Mouse (Mus musculus): ENCODE measurements around the gene Tbcd.

The Tbcd gene

DNA sequence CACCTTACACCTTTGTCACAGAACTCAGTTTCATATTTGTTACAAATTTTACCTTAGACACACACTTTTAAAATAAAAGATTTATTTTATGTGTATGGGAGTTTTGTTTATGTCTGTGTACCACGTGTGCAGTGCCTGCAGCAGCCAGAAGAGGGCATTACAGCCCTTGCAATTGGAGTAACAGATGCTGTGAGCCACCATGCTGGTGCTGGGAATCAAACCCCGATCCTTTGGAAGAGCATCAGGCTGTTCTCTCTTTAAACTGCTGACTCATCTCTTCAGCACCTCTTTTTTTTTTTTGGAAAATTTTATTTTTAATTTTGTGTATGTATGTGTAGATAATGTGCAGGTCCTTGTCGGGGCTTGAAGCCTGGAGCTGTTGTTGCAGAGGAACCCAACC, 6.1 kb downstream of the Tbcd start:
- no peaks in the 10 kb centered on the region for H3K9me3 ChIP-seq (ENCODE audit: low read length)
- peaks cover 8% of the 10 kb centered on the region for H3K4me1 ChIP-seq (replicated peaks; ENCODE audit: low read depth, low read length)
- TF ChIP-seq NANOG (IDR thresholded peaks at IDR 0.05; ENCODE audit: borderline replicate concordance, low read length) = no peak
- TF ChIP-seq POU5F1 (IDR thresholded peaks at IDR 0.05; ENCODE audit: borderline replicate concordance, low read length) = no peak
- TF ChIP-seq CTCF (conservative IDR thresholded peaks at IDR 0.05; ENCODE audit: low read length) = peak; percentile 68
- no peak overlapping the region for H3K4me3 ChIP-seq (replicated peaks; ENCODE audit: low read length)
- peaks cover 65% of the 10 kb centered on the region for H3K36me3 ChIP-seq (ENCODE audit: insufficient read depth, low read length)
- no peaks in the 10 kb centered on the region for H3K27me3 ChIP-seq (ENCODE audit: insufficient read depth, low read length)

DNA sequence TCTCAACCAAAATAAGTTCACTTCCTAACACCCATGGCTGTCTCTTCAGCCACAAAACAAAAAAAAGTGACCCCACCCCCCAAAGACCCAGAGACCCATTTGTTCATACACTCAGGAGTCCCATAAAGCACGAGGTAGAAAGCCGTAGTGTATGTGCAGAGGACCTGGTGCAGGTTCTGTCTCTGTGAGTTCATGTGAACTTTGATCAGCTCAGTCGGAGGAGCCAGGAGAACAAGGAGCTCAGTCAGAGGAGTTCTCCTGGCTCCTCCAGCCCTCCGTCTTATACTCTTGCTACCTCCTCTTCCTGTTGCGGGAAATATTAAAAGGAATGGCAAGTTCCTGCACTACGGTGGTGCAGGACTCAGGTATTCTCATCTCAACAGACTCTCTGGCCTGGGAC, 15.7 kb downstream of the Tbcd start:
- TF ChIP-seq POU5F1 (IDR thresholded peaks at IDR 0.05; ENCODE audit: borderline replicate concordance, low read length) = no peak
- TF ChIP-seq CTCF (conservative IDR thresholded peaks at IDR 0.05; ENCODE audit: low read length) = no peak
- no peak for TF ChIP-seq NANOG (IDR thresholded peaks at IDR 0.05; ENCODE audit: borderline replicate concordance, low read length)
- H3K27me3 ChIP-seq (ENCODE audit: insufficient read depth, low read length) = no peaks in the 10 kb centered on the region
- H3K9me3 ChIP-seq (ENCODE audit: low read length) = no peaks in the 10 kb centered on the region
- H3K4me3 ChIP-seq (replicated peaks; ENCODE audit: low read length) = no peak overlapping the region
- peaks cover 47% of the 10 kb centered on the region for H3K36me3 ChIP-seq (ENCODE audit: insufficient read depth, low read length)
- H3K4me1 ChIP-seq (replicated peaks; ENCODE audit: low read depth, low read length) = no peaks in the 10 kb centered on the region

DNA sequence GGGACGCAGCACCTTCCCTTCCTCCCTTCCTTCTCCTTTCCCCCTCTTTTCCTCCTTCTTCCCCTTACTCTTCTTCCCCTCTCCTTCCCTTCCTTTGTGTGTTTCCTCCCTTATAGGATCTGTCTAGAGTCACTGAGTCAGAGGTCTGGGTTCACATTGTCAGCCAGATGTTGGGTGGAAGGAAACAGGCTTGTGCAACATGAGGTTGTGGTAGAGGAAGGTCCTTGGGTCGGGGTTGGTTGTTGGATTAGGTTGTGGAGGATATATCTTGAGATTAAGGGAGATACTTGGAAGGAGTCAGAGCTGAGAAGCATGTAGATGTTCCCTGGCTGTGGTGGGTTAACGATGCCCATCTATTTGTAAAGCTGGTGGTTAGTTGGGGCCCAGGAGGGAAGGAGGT, 23.1 kb downstream of the Tbcd start:
- Histone ChIP-seq H3K27me3 (ENCODE audit: insufficient read depth, low read length) (no peaks in the 10 kb centered on the region), H3K36me3 (ENCODE audit: insufficient read depth, low read length) (peaks cover 46% of the 10 kb centered on the region), H3K4me1 (replicated peaks; ENCODE audit: low read depth, low read length) (peaks cover 16% of the 10 kb centered on the region), H3K9me3 (ENCODE audit: low read length) (no peaks in the 10 kb centered on the region), H3K4me3 (replicated peaks; ENCODE audit: low read length) (no peak overlapping the region)
- TF ChIP-seq POU5F1 (IDR thresholded peaks at IDR 0.05; ENCODE audit: borderline replicate concordance, low read length) (no peak), CTCF (conservative IDR thresholded peaks at IDR 0.05; ENCODE audit: low read length) (no peak), NANOG (IDR thresholded peaks at IDR 0.05; ENCODE audit: borderline replicate concordance, low read length) (no peak)

DNA sequence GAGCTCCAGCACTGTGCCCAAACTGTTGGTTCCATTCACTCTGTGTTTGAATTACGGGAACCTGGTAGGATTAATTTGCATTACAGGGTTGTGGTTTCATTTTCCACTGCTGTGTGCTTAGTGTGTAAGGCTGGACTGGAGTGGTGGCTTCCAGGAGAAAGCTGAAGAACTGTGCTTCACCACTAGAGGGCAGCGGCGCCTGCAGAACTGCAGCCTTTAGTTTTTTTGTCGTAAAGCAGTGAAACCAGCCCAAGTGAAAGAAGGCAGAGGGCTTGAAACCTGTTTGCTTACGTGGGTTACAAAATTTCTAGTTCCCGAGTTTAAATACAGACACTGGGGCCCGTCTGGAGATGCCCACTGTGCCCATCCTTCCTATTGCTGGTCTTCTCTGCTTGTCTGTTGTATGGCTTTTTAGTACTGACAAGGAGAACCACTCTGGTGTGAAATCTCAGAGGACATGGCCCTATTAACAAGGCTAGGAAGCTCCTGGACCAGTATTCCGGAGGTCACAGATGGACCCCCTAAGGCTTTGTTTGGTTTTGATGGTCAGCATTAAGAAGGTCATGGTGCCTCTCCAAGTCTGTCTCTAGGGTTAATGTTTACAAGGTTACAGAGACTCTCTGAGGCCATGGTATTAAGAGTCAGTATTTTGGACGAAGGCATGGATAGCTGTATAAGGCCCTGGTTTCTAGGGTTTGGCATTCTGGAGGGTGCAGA, 24.1 kb downstream of the Tbcd start:
- Histone ChIP-seq H3K36me3 (ENCODE audit: insufficient read depth, low read length) (peaks cover 44% of the 10 kb centered on the region), H3K4me3 (replicated peaks; ENCODE audit: low read length) (no peak overlapping the region), H3K9me3 (ENCODE audit: low read length) (no peaks in the 10 kb centered on the region), H3K4me1 (replicated peaks; ENCODE audit: low read depth, low read length) (peaks cover 19% of the 10 kb centered on the region), H3K27me3 (ENCODE audit: insufficient read depth, low read length) (no peaks in the 10 kb centered on the region)
- no peak for TF ChIP-seq POU5F1 (IDR thresholded peaks at IDR 0.05; ENCODE audit: borderline replicate concordance, low read length)
- no peak for TF ChIP-seq NANOG (IDR thresholded peaks at IDR 0.05; ENCODE audit: borderline replicate concordance, low read length)
- TF ChIP-seq CTCF (conservative IDR thresholded peaks at IDR 0.05; ENCODE audit: low read length) = peak; percentile 89

DNA sequence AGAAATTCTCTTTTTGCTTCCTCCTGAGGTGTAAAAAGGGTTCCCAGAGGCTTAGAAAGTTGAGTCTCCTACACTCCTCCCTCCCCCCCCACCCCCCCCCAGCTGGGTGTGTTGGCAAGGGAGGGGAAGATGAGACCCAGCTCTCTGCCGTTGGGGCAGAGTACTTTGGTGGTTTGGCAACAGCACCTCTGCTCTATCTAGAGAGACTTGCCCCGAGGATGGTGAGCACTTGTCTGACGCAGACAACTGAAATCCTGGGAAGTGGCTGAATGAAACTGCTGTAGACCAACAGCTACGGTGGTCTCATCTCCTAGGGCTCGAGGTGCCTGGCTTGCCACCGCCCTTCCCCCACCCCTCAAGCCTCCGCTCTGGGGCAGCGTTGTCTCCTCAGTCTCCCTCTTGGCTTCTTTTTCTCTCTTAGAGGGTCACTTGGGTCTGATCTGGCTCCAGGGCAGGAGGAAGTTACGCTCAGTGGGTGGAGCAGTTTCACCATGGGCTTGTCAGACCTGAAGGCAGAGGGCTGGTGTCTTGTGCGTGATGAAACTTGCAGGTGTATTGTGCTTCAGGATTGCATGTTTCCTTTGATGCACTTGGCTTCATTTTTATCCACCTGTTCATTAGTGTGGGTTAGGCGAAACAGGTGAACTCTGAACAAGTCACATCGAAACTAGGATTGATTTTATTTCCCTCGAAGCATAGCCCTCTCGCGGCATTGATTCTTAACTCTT, 27.9 kb downstream of the Tbcd start:
- Histone ChIP-seq H3K27me3 (ENCODE audit: insufficient read depth, low read length) (no peaks in the 10 kb centered on the region), H3K4me1 (replicated peaks; ENCODE audit: low read depth, low read length) (peaks cover 22% of the 10 kb centered on the region), H3K4me3 (replicated peaks; ENCODE audit: low read length) (no peak overlapping the region), H3K9me3 (ENCODE audit: low read length) (no peaks in the 10 kb centered on the region), H3K36me3 (ENCODE audit: insufficient read depth, low read length) (peaks cover 65% of the 10 kb centered on the region)
- no peak for TF ChIP-seq CTCF (conservative IDR thresholded peaks at IDR 0.05; ENCODE audit: low read length)
- no peak for TF ChIP-seq NANOG (IDR thresholded peaks at IDR 0.05; ENCODE audit: borderline replicate concordance, low read length)
- no peak for TF ChIP-seq POU5F1 (IDR thresholded peaks at IDR 0.05; ENCODE audit: borderline replicate concordance, low read length)

DNA sequence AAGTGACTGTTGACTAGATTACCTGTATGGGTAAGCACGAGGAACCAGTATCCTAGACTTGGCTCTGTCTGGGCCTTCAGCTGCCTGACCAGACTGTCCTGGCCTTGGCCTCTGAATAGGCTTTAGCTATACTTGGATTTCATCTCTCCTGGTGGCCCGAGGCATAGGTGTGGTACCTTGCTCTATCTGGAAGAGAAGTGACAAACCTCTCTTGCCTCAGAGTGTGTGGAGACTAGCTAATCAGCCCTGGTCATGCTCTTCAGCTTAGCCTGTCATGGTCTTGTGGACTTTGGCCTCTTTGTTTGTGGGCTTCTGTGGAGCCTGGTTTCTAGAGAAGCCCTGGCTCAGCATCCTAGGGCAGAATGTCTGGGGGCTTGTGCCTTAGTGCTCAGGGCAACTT, 29.4 kb downstream of the Tbcd start:
- Histone ChIP-seq H3K9me3 (ENCODE audit: low read length) (no peaks in the 10 kb centered on the region), H3K4me3 (replicated peaks; ENCODE audit: low read length) (no peak overlapping the region), H3K4me1 (replicated peaks; ENCODE audit: low read depth, low read length) (peaks cover 33% of the 10 kb centered on the region), H3K27me3 (ENCODE audit: insufficient read depth, low read length) (no peaks in the 10 kb centered on the region), H3K36me3 (ENCODE audit: insufficient read depth, low read length) (peaks cover 55% of the 10 kb centered on the region)
- TF ChIP-seq CTCF (conservative IDR thresholded peaks at IDR 0.05; ENCODE audit: low read length) = no peak
- no peak for TF ChIP-seq NANOG (IDR thresholded peaks at IDR 0.05; ENCODE audit: borderline replicate concordance, low read length)

DNA sequence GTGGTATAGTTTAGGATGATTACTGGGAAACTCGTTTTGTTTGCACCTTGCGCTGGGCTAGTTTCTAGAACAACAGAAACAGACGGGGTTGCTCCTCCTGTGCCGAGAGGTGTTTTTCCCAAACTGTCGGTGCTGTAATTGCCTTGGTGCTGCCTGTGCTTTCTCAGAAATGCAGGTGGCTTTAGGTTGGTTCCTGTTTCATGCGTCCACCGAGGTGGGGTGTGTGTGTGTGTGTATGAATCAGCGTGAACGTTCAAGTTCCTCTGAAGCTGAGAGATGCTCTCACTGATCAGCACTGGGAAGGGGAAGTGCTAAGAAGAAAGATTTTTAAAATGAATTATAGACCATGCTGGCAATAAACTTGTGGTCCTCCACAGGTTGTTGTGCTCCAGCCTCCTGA, 34.1 kb downstream of the Tbcd start:
- H3K4me3 ChIP-seq (replicated peaks; ENCODE audit: low read length) = no peak overlapping the region
- peaks cover 50% of the 10 kb centered on the region for H3K36me3 ChIP-seq (ENCODE audit: insufficient read depth, low read length)
- peaks cover 14% of the 10 kb centered on the region for H3K4me1 ChIP-seq (replicated peaks; ENCODE audit: low read depth, low read length)
- no peak for TF ChIP-seq CTCF (conservative IDR thresholded peaks at IDR 0.05; ENCODE audit: low read length)
- no peak for TF ChIP-seq NANOG (IDR thresholded peaks at IDR 0.05; ENCODE audit: borderline replicate concordance, low read length)
- no peak for TF ChIP-seq POU5F1 (IDR thresholded peaks at IDR 0.05; ENCODE audit: borderline replicate concordance, low read length)
- H3K27me3 ChIP-seq (ENCODE audit: insufficient read depth, low read length) = no peaks in the 10 kb centered on the region
- no peaks in the 10 kb centered on the region for H3K9me3 ChIP-seq (ENCODE audit: low read length)

DNA sequence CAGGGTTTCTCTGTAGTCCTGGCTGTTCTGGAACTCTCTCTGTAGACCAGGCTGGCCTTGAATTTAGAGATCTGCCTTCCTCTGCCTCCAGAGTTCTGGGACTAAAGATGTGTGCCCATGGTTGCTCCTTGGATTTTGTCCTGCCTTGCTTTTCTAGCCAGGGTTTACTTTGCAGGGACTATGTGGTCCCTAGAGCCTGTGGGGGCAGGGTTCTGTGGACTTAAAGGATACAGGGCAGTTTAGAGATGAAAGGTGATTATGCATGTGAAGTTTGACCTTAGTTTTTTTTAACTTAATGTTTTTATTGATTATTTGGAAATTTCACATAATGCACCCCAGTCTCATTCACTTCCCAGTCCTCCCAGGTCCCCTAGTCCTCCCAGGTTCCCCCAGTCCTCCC, 38.9 kb downstream of the Tbcd start:
- TF ChIP-seq CTCF (conservative IDR thresholded peaks at IDR 0.05; ENCODE audit: low read length) (no peak), POU5F1 (IDR thresholded peaks at IDR 0.05; ENCODE audit: borderline replicate concordance, low read length) (no peak), NANOG (IDR thresholded peaks at IDR 0.05; ENCODE audit: borderline replicate concordance, low read length) (no peak)
- H3K27me3 ChIP-seq (ENCODE audit: insufficient read depth, low read length) = no peaks in the 10 kb centered on the region

More for the DNA sequence above, 38.9 kb downstream of the Tbcd start:
- Histone ChIP-seq H3K9me3 (ENCODE audit: low read length) (no peaks in the 10 kb centered on the region), H3K4me1 (replicated peaks; ENCODE audit: low read depth, low read length) (peaks cover 4% of the 10 kb centered on the region), H3K4me3 (replicated peaks; ENCODE audit: low read length) (no peak overlapping the region), H3K36me3 (ENCODE audit: insufficient read depth, low read length) (peaks cover 32% of the 10 kb centered on the region)
